Mouse (Mus musculus) CH12.LX (cell line): ENCODE data around the gene Rbbp5. TPM values are rescaled to one million over a fixed set of nuclear protein-coding genes. Genes with fewer than 3 reads are reported as not detected.

Experiments
- DNase-seq: peaks from one replicate; pipeline ENCODE4 v3.0.0-alpha.2; 2013; ENCODE audit errors: extremely low read depth
- H3K27ac ChIP-seq: 2 replicates; pipeline ENCODE4 v1.5.1; 2012; ENCODE audit warnings: low read depth, mild to moderate bottlenecking, control low read depth, moderate library complexity; ENCODE audit not compliant: insufficient read depth
- H3K27me3 ChIP-seq: replicated peaks from 2 replicates; pipeline ENCODE3; 2012; ENCODE audit warnings: inconsistent platforms
- H3K36me3 ChIP-seq, 2 experiments: replicated peaks in 1 of 2; 2 replicates each; pipeline versions ENCODE3 to v1.6.1; 2012; ENCODE audit warnings: inconsistent platforms in 1 of 2, low read length in 1 of 2, mild to moderate bottlenecking in 1 of 2, mixed read lengths in 1 of 2, moderate library complexity in 1 of 2; ENCODE audit not compliant: control insufficient read depth in 1 of 2, insufficient read depth in 1 of 2
- H3K4me1 ChIP-seq, 2 experiments: 2 replicates each; pipeline ENCODE4 v1.6.1; 2012; ENCODE audit warnings: inconsistent platforms in 1 of 2, moderate library complexity in 1 of 2; ENCODE audit not compliant: insufficient read depth in 2 of 2, control insufficient read depth in 1 of 2
- H3K4me2 ChIP-seq: 2 replicates; pipeline ENCODE4 v1.6.1; 2012; ENCODE audit warnings: low read depth, mild to moderate bottlenecking, control low read depth; ENCODE audit not compliant: poor library complexity, insufficient read depth, severe bottlenecking
- H3K4me3 ChIP-seq, 3 experiments: fragments of 150-350 bp in 1 of 3; sonication (generic) in 1 of 3; replicated peaks in 1 of 3; 2 replicates each; pipeline versions ENCODE3 to v1.5.1; 2011 to 2012; ENCODE audit warnings: low read depth in 2 of 3, low read length in 2 of 3, mild to moderate bottlenecking in 2 of 3, moderate library complexity in 2 of 3, control low read depth in 1 of 3, improper control_type of control experiment in 1 of 3, inconsistent platforms in 1 of 3, mixed read lengths in 1 of 3; ENCODE audit not compliant: poor library complexity in 1 of 3
- H3K79me2 ChIP-seq: replicated peaks from 2 replicates; pipeline ENCODE4 v1.6.1; 2012; ENCODE audit warnings: mild to moderate bottlenecking, moderate library complexity; ENCODE audit not compliant: control insufficient read depth, poor library complexity, insufficient read depth, severe bottlenecking; ENCODE audit errors: extremely low read depth
- H3K9ac ChIP-seq: 2 replicates; pipeline ENCODE4 v1.6.1; 2012; ENCODE audit warnings: low read depth, mild to moderate bottlenecking, control low read depth, moderate library complexity; ENCODE audit not compliant: insufficient read depth
- H3K9me3 ChIP-seq: replicated peaks from 2 replicates; pipeline ENCODE3; 2012; ENCODE audit warnings: low read length, inconsistent platforms, mixed read lengths
- BHLHE40 ChIP-seq: IDR thresholded peaks from 2 replicates; pipeline ENCODE4 v1.6.1; 2011; ENCODE audit warnings: mild to moderate bottlenecking, low read depth, low read length, improper control_type of control experiment
- CHD1 ChIP-seq: IDR thresholded peaks from 2 replicates; pipeline ENCODE4 v1.6.1; 2012; ENCODE audit warnings: low read depth, low read length, improper control_type of control experiment, inconsistent platforms
- CHD2 ChIP-seq: IDR thresholded peaks from 2 replicates; pipeline ENCODE4 v1.6.1; 2011; ENCODE audit warnings: low read length, improper control_type of control experiment
- CTCF ChIP-seq, 2 experiments: IDR thresholded peaks in 1 of 2; conservative IDR thresholded peaks in 1 of 2; 2 replicates each; pipeline ENCODE4 v1.5.1; 2011 to 2012; ENCODE audit warnings: low read depth in 2 of 2, low read length in 2 of 2, improper control_type of control experiment in 1 of 2, inconsistent platforms in 1 of 2, mild to moderate bottlenecking in 1 of 2, moderate library complexity in 1 of 2
- E2F4 ChIP-seq: IDR thresholded peaks from 2 replicates; pipeline ENCODE4 v1.6.1; 2011; ENCODE audit warnings: low read depth, low read length, improper control_type of control experiment; ENCODE audit not compliant: insufficient replicate concordance
- ELF1 ChIP-seq: IDR thresholded peaks from 2 replicates; pipeline ENCODE4 v1.6.1; 2014; ENCODE audit warnings: low read depth, mild to moderate bottlenecking, inconsistent platforms, low read length, improper control_type of control experiment
- EP300 ChIP-seq: IDR thresholded peaks from 2 replicates; pipeline ENCODE4 v1.6.1; 2011; ENCODE audit warnings: low read length, improper control_type of control experiment
- ETS1 ChIP-seq: conservative IDR thresholded peaks from 2 replicates; pipeline ENCODE4 v1.6.1; 2012; ENCODE audit warnings: low read depth, mild to moderate bottlenecking, inconsistent platforms, low read length, improper control_type of control experiment, moderate library complexity
- GABPA ChIP-seq: IDR thresholded peaks from 2 replicates; pipeline ENCODE4 v1.6.1; 2012; ENCODE audit warnings: low read depth, low read length, improper control_type of control experiment, inconsistent platforms; ENCODE audit not compliant: insufficient replicate concordance
- HCFC1 ChIP-seq: IDR thresholded peaks from 2 replicates; pipeline ENCODE4 v1.6.1; 2012; ENCODE audit warnings: low read depth, mild to moderate bottlenecking, inconsistent platforms, low read length, improper control_type of control experiment
- IRF4 ChIP-seq: IDR thresholded peaks from 2 replicates; pipeline ENCODE4 v1.6.1; 2014; ENCODE audit warnings: low read depth, mild to moderate bottlenecking, inconsistent platforms, low read length, improper control_type of control experiment
- JUN ChIP-seq: IDR thresholded peaks from 2 replicates; pipeline ENCODE4 v1.6.1; 2011; ENCODE audit warnings: low read depth, mild to moderate bottlenecking, low read length, improper control_type of control experiment, moderate library complexity; ENCODE audit not compliant: insufficient read depth
- JUND ChIP-seq: conservative IDR thresholded peaks from 2 replicates; pipeline ENCODE4 v1.6.1; 2011; ENCODE audit warnings: low read depth, low read length, improper control_type of control experiment
- KAT2A ChIP-seq: IDR thresholded peaks from 2 replicates; pipeline ENCODE4 v1.6.1; 2012; ENCODE audit warnings: low read length, improper control_type of control experiment, inconsistent platforms; ENCODE audit not compliant: insufficient replicate concordance
- MAFK ChIP-seq: IDR thresholded peaks from 2 replicates; pipeline ENCODE4 v1.6.1; 2011; ENCODE audit warnings: low read length, improper control_type of control experiment; ENCODE audit not compliant: insufficient replicate concordance
- MAX ChIP-seq: IDR thresholded peaks from 2 replicates; pipeline ENCODE4 v1.6.1; 2011; ENCODE audit warnings: low read length, improper control_type of control experiment
- MAZ ChIP-seq: IDR thresholded peaks from 2 replicates; pipeline ENCODE4 v1.6.1; 2012; ENCODE audit warnings: low read depth, mild to moderate bottlenecking, inconsistent platforms, low read length, improper control_type of control experiment, moderate library complexity
- MEF2A ChIP-seq: IDR thresholded peaks from 2 replicates; pipeline ENCODE4 v1.6.1; 2014; ENCODE audit warnings: low read depth, mild to moderate bottlenecking, inconsistent platforms, low read length, improper control_type of control experiment, borderline replicate concordance
- MXI1 ChIP-seq: IDR thresholded peaks from 2 replicates; pipeline ENCODE4 v1.6.1; 2011; ENCODE audit warnings: mild to moderate bottlenecking, low read depth, low read length, improper control_type of control experiment
- MYC ChIP-seq: IDR thresholded peaks from 2 replicates; pipeline ENCODE4 v1.6.1; 2011; ENCODE audit warnings: low read depth, mild to moderate bottlenecking, improper control_type of control experiment, low read length
- NELFE ChIP-seq: IDR thresholded peaks from 2 replicates; pipeline ENCODE4 v1.6.1; 2011; ENCODE audit warnings: low read depth, low read length, improper control_type of control experiment
- NRF1 ChIP-seq: IDR thresholded peaks from 2 replicates; pipeline ENCODE4 v1.6.1; 2014; ENCODE audit warnings: low read depth, mild to moderate bottlenecking, inconsistent platforms, low read length, improper control_type of control experiment, moderate library complexity
- PAX5 ChIP-seq: IDR thresholded peaks from 2 replicates; pipeline ENCODE4 v1.6.1; 2012; ENCODE audit warnings: low read length, inconsistent platforms, mixed read lengths
- POLR2A ChIP-seq: IDR thresholded peaks from 2 replicates; pipeline ENCODE4 v1.6.1; 2011; ENCODE audit warnings: low read depth, mild to moderate bottlenecking, improper control_type of control experiment, low read length
- POLR2AphosphoS2 ChIP-seq: IDR thresholded peaks from 2 replicates; pipeline ENCODE4 v1.6.1; 2011; ENCODE audit warnings: low read depth, low read length, improper control_type of control experiment
- RAD21 ChIP-seq: IDR thresholded peaks from 2 replicates; pipeline ENCODE4 v1.6.1; 2011; ENCODE audit warnings: low read depth, mild to moderate bottlenecking, low read length, improper control_type of control experiment, moderate library complexity
- RCOR1 ChIP-seq: conservative IDR thresholded peaks from 2 replicates; pipeline ENCODE4 v1.6.1; 2012; ENCODE audit warnings: low read depth, mild to moderate bottlenecking, inconsistent platforms, low read length, improper control_type of control experiment
- SIN3A ChIP-seq: IDR thresholded peaks from 2 replicates; pipeline ENCODE4 v1.6.1; 2012; ENCODE audit warnings: low read length, improper control_type of control experiment, inconsistent platforms
- SMC3 ChIP-seq: IDR thresholded peaks from 2 replicates; pipeline ENCODE4 v1.6.1; 2011; ENCODE audit warnings: low read depth, low read length, improper control_type of control experiment
- TBP ChIP-seq: conservative IDR thresholded peaks from 2 replicates; pipeline ENCODE4 v1.6.1; 2011; ENCODE audit warnings: low read depth, low read length, improper control_type of control experiment
- TCF12 ChIP-seq: IDR thresholded peaks from 2 replicates; pipeline ENCODE4 v1.6.1; 2014; ENCODE audit warnings: low read depth, mild to moderate bottlenecking, inconsistent platforms, low read length, improper control_type of control experiment
- UBTF ChIP-seq: IDR thresholded peaks from 2 replicates; pipeline ENCODE4 v1.6.1; 2012; ENCODE audit warnings: low read depth, mild to moderate bottlenecking, inconsistent platforms, low read length, improper control_type of control experiment, moderate library complexity
- USF1 ChIP-seq: IDR thresholded peaks from 2 replicates; pipeline ENCODE4 v1.6.1; 2014; ENCODE audit warnings: low read depth, mild to moderate bottlenecking, inconsistent platforms, low read length, improper control_type of control experiment
- USF2 ChIP-seq: conservative IDR thresholded peaks from 2 replicates; pipeline ENCODE4 v1.6.1; 2011; ENCODE audit warnings: low read depth, low read length, improper control_type of control experiment
- ZC3H11A ChIP-seq: IDR thresholded peaks from 2 replicates; pipeline ENCODE4 v1.6.1; 2012; ENCODE audit warnings: low read depth, mild to moderate bottlenecking, inconsistent platforms, low read length, improper control_type of control experiment
- ZKSCAN1 ChIP-seq: IDR thresholded peaks from 2 replicates; pipeline ENCODE4 v1.6.1; 2012; ENCODE audit warnings: low read depth, inconsistent platforms, low read length, improper control_type of control experiment, borderline replicate concordance
- ZMIZ1 ChIP-seq: IDR thresholded peaks from 2 replicates; pipeline ENCODE4 v1.6.1; 2012; ENCODE audit warnings: low read depth, mild to moderate bottlenecking, inconsistent platforms, low read length, improper control_type of control experiment
- ZNF384 ChIP-seq: IDR thresholded peaks from 2 replicates; pipeline ENCODE4 v1.6.1; 2012; ENCODE audit warnings: low read depth, low read length, improper control_type of control experiment, inconsistent platforms
- dilution Hi-C: fragments of 300-500 bp; cut with MboI; formaldehyde crosslinking; loops from 2 replicates; pipeline ENCODE4 v1.14.3; 2020; ENCODE audit warnings: low sequenced_read_pairs; ENCODE audit not compliant: extremely low pct_unique_long_range_greater_than_20kb, extremely low pct_ligation_motif_present
- in situ Hi-C: fragments of 300-500 bp; cut with MboI; formaldehyde crosslinking; loops from 3 replicates; pipeline ENCODE4 v1.14.3; 2019; ENCODE audit warnings: low sequenced_read_pairs, low pct_ligation_motif_present, low pct_unique_long_range_greater_than_20kb, mixed read lengths
- polyA plus RNA-seq: library from polyadenylated mRNA; unstranded; fragments of >175 nt; gene quantifications from 2 replicates; pipeline ENCODE4 v1.2.1, GENCODE M21; 2012; ENCODE audit warnings: low read depth; ENCODE audit not compliant: insufficient read length
- total RNA-seq, 2 experiments: library from RNA; depleted of rRNA; stranded (reverse); fragments of 300-350 nt in 1 of 2; fragments of >200 nt in 1 of 2; gene quantifications; 2 replicates each; pipeline ENCODE4 v1.2.3; 2012 to 2014

Gene Rbbp5
- total RNA-seq (2012; rRNA removed), result 36.9 and 37.1 TPM in 2 replicates
- total RNA-seq (2014; rRNA removed), result 52.1 and 52.5 TPM in 2 replicates
- polyA plus RNA-seq, result 50.3 and 53.1 TPM in 2 replicates

GRCm38 (mm10) chr1:132476928-132477691, at the start of gene Rbbp5:
Rbbp5 (plus strand) TSS chr1:132477365.
- peak; percentile 88 for DNase-seq
- Histone ChIP-seq H3K9me3 (no peaks in the 10 kb centered on the region), H3K79me2 (peaks cover 47% of the 10 kb centered on the region), H3K27me3 (no peaks in the 10 kb centered on the region), H3K4me2 (peak within 1 kb of the TSS; percentile 94), H3K4me3 (peak within 1 kb of the TSS; percentile 67 to 88 (median 78)), H3K36me3 (peaks cover 0 to 16% of the 10 kb centered on the region in 2 experiments), H3K9ac (peak within 1 kb of the TSS; percentile 90), H3K27ac (peak within 1 kb of the TSS; percentile 21; the same call in 1 of the 2 replicates), H3K4me1 (peaks cover 2 to 45% of the 10 kb centered on the region in 2 experiments; a peak in 2 of 4 replicates)
- dilution Hi-C loops (no loop called here), in situ Hi-C loops (no loop called here)
- no peak for TF ChIP-seq RAD21
- TF ChIP-seq MAZ, result peak; percentile 82; the same call in 1 of the 2 replicates
- TF ChIP-seq UBTF, result no peak
- TF ChIP-seq NELFE, result no peak; the same call in none of the 2 replicates
- TF ChIP-seq PAX5, result no peak
- TF ChIP-seq GABPA, result no peak; the same call in 1 of the 2 replicates
- TF ChIP-seq MAX, result peak; percentile 100
- peak; percentile 82 for TF ChIP-seq MYC
- TF ChIP-seq MEF2A, result no peak; the same call in 1 of the 2 replicates
- TF ChIP-seq E2F4, result 0 out of 2 replicates have a peak, but pooled peaks have one; percentile 71
- no peak for TF ChIP-seq BHLHE40
- no peak for TF ChIP-seq ZKSCAN1
- no peak for TF ChIP-seq CHD1
- no peak for TF ChIP-seq ETS1
- peak; percentile 95 for TF ChIP-seq TBP
- TF ChIP-seq KAT2A, result peak; percentile 92; the same call in 1 of the 2 replicates
- TF ChIP-seq CTCF (conservative IDR thresholded peaks at IDR 0.05 in 1 of 2, IDR thresholded peaks at IDR 0.05 in 1 of 2; ENCODE audit: low read depth in 2 of 2, low read length in 2 of 2), result peak in 1 of 2 experiments; percentile 27; a peak in 1 of 4 replicates
- TF ChIP-seq JUND, result no peak
- no peak for TF ChIP-seq SMC3
- peak; percentile 56; the same call in 1 of the 2 replicates for TF ChIP-seq POLR2AphosphoS2
- TF ChIP-seq ZC3H11A, result no peak
- TF ChIP-seq MAFK, result no peak
- no peak for TF ChIP-seq RCOR1
- no peak for TF ChIP-seq CHD2
- no peak for TF ChIP-seq JUN
- peak; percentile 96 for TF ChIP-seq SIN3A
- TF ChIP-seq ZMIZ1, result 0 out of 2 replicates have a peak, but pooled peaks have one; percentile 14
- TF ChIP-seq NRF1, result peak; percentile 74
- TF ChIP-seq EP300, result no peak
- peak; percentile 83 for TF ChIP-seq POLR2A
- peak; percentile 93 for TF ChIP-seq TCF12
- peak; percentile 76; the same call in 1 of the 2 replicates for TF ChIP-seq IRF4
- peak; percentile 93 for TF ChIP-seq HCFC1
- TF ChIP-seq ELF1, result peak; percentile 88
- peak; percentile 83 for TF ChIP-seq MXI1
- TF ChIP-seq ZNF384, result no peak
- TF ChIP-seq USF1, result no peak
- no peak for TF ChIP-seq USF2
